Mouse (Mus musculus) layer of hippocampus, postnatal 25 days (tissue): ENCODE measurements around the gene Otop3. TPM values are rescaled to one million over a fixed set of nuclear protein-coding genes. Genes with fewer than 3 reads are reported as not detected.

Source experiments
- DNase-seq, 2 experiments: peaks; one replicate each; pipeline ENCODE4 v3.0.0; 2022; ENCODE audit warnings: mixed read lengths in 2 of 2, low spot score in 1 of 2; ENCODE audit errors: extremely low spot score in 1 of 2
- total RNA-seq, 2 experiments: library from RNA; stranded (reverse); gene quantifications; 2 replicates each; pipeline ENCODE4 v1.2.3; 2021

Otop3 gene
- total RNA-seq, 2 experiments from 2014 or later: 0.17 TPM; not detected in 1

GRCm38 (mm10) chr11:115317204-115317603 lies 17.3 kb upstream of the Otop3 start:
- DNase-seq: no peak

DNA sequence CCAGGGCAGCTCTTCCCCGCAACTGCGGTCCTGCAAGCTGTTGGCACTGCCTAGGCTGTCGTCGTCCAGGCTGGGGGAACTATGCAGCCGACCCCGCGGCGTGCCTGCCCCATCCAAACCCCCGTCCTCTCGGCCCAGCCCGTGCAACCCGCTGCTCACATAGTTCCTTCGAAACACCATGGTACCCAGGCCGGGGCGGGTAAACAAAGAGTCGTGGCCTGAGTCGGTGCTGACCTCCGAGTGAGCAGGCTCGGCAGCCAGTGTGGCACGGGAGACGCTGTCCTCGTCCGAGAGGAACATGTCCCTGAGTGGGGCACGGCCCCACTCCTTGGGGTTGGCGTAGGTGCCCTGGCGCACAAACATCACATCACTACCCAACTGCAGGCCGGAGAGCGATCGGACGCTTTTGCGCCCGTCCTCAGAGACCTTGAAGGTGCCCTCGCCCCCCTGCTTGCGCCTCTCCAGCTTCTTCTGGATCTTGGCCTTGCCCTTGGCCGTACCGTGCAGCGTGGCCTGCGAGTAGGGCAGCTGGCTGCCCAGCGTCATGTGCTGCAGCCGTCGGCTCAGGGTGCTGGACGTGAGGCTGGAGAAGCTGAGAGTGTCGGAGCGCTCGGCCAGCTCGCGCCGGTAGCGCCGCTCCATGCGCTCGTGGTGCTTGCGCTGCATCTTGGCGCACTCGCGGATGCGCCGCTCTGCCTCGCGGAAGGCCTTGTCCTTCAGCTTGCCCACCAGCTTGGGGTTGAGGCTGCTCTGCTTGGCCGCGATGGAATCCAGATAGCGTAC lies 16.1 kb upstream of the Otop3 start:
- no peak for DNase-seq

DNA sequence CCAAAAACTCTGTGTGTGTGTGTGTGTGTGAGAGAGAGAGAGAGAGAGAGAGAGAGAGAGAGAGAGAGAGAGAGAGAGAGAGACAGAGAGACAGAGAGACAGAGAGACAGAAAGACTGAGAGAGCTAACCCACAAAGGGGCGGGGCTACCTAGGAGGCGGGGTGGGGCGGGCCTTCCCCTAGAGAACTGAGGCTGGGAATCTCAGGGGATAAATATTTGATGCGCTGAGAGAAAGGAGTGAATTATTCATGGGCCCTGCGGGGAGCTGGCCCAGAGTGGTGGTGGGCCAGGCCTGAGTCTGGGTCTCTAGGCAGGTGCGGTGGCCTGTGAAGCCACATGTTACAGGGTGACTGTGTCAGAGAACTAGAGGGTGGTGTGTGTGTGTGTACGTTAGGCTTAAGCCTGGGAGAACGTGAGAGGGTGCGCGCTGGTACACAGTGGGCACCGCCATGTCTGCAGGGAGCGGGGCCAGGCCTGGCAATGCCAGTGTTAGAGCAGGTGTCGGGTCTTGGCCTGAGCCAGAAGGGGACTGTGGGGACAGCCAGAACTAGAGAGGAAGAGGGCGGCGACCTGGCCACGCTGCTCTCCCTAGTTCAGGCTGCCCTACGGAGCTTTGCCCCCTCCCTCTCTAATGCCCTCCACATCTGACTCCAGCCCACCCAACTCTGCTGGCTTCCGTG lies 14.7 kb upstream of the Otop3 start:
- no peak for DNase-seq

DNA sequence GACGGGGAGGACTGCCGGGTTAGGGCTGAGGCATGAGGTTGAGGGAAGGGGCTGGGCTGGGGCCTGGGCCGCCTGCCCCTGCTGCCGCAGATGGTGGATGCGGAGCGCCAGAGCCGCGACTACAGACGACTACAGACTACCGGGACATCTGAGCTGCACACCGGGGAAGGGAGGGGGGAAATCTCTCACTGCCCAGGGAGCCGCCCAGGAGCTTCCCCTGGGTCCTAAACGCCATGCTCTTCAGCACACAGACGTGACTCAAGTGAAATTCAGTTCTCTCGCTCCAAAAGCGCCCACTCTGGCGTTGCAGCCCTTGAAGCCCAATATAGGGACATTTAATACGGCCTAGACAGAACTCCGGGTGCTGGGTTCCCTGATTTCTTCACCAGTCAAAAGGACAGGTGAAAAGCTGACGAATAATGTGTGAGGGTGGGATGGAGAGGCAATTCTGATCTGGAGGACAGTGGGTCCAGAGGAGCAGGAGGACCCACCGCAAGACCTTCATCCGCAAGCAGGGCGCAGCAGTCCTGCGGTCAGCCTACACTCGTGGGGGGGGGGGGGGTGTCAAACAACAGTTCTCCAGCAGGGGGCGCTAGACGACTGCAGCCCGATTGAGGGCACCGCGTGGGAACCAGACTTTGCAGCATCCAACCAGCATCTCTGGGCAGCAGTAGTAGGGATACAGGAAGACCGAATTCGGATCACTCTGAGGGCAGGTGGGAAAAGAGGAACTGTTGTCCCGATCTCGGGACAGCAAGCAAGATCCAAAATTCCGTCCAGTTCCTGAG lies 12.4 kb upstream of the Otop3 start, which contains the start of gene Ush1g:
Gene Ush1g (minus strand): TSS at position 136 of the 788 bp plus-strand sequence.
- DNase-seq: peak; percentile 49 to 66

DNA sequence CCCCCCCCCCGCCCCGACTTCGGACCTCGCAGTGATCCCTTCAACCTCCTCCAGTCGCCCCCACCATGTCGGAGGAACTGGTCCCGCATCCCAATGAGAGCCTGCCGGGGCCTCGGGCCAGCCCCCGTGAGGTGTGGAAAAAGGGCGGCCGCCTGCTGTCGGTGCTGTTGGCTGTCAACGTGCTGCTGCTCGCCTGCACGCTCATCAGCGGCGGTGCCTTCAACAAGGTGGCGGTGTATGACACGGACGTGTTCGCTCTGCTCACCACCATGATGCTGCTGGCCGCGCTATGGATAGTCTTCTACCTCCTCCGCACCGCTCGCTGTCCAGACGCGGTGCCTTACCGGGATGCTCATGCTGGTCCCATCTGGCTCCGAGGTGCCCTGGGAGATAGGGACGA lies 11.2 kb upstream of the Otop3 start:
- no peak for DNase-seq

- DNase-seq: no peak
Measured at GRCm38 (mm10) chr11:115326730-115327129, 7.8 kb upstream of the Otop3 start.

DNA sequence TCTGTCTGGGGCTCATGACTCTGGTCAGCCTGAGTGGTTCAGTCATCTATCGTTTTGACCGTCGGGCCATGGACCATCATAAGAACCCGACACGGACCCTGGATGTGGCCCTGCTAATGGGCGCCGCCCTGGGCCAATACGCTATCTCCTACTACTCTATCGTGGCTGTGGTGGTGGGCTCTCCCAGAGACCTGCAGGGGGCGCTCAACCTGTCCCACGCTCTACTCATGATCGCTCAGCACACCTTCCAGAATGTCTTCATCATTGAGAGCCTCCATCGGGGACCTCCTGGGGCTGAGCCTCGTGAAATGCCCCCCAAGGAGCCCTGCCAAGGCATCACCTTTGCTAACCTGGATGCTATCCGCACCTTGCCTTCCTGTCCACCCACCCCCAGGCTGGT lies 5.2 kb upstream of the Otop3 start:
- DNase-seq: no peak

DNA sequence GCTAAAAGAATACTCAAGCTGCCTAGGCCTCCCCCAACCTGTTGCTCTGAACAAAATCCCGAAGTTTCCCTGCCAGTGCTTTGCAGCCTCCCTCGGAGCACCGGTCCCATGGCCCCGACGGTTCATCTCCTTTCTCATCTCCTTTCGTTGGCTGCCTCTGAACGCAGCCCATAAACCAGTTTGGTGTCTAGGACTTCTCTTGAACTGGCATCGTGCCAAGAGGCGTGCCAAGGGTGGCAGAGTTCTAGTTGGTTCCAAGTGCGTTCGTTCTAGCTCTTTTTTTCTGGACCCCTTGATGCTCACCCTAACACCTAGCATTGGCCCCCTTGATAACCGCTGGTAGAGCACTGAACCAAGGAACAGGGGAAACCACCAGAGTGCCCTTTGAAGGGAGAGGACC lies 692 bp downstream of the Otop3 start:
- no peak for DNase-seq

DNA sequence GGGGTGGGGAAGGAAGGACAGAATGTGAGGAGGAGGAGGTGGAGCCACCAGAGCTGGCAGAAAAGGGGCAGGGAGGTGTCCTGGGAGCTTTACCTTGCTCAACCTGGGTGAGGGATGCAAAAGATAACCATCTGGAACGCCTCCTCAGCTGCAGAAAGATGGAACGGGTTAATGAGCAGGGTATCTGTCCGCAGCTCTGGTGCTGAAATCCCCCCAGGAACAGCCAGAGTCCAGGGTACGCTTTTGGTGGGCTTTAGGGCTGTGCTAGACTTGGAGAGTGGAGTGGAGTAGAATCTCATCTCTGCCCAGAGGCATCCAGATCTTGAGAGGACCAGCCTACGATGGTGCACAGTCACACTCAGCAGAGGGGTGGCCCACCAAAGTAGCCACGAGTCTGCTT lies 1.6 kb downstream of the Otop3 start:
- DNase-seq: no peak

DNA sequence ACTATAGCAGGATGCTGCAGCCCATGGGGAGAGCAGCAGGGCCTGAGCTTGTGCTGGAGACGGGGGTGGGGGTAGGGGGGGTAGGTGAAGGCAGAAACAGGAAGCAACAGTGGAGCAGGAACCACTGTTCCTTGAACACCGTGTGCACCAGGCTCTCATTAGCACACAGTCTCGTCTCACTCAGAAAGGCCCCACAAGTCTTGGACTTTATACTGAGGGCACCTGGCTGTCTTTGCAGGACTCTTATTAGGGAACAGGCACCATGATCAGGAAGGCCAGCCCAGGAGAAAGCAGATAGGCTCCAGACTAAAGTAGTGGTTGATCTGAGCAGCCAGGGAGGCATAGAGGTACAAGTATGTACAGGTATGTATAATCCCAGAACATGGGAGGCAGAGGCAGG lies 2.8 kb downstream of the Otop3 start:
- no peak for DNase-seq

GRCm38 (mm10) chr11:115337826-115338225 lies 3.3 kb downstream of the Otop3 start:
- no peak for DNase-seq

- no peak for DNase-seq
Measured at GRCm38 (mm10) chr11:115341246-115341645, 6.7 kb downstream of the Otop3 start.

GRCm38 (mm10) chr11:115341866-115342265 lies 7.3 kb downstream of the Otop3 start:
- no peak for DNase-seq

DNA sequence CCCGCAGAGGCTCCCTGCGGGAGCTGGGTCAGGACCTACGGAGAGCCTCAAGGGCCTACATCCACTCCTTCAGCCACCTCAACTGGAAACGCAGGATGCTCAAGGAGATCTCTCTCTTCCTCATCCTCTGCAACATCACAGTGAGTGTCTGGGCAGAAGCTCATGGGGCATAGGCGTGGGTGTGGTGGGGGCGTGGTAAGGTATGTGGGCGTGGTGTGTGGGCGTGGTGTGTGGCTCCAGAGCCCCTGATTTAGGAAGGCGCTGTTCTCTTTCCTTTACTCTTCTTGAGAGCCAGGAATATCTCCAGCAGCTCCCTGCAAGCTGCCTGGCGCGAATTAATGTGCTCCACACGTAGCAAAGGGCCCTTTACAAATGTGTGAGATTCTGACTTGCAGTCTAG lies 10.4 kb downstream of the Otop3 start:
- DNase-seq: no peak

GRCm38 (mm10) chr11:115345515-115345914 lies 11.0 kb downstream of the Otop3 start:
- no peak for DNase-seq

GRCm38 (mm10) chr11:115348681-115349248 lies 14.2 kb downstream of the Otop3 start:
- no peak for DNase-seq

DNA sequence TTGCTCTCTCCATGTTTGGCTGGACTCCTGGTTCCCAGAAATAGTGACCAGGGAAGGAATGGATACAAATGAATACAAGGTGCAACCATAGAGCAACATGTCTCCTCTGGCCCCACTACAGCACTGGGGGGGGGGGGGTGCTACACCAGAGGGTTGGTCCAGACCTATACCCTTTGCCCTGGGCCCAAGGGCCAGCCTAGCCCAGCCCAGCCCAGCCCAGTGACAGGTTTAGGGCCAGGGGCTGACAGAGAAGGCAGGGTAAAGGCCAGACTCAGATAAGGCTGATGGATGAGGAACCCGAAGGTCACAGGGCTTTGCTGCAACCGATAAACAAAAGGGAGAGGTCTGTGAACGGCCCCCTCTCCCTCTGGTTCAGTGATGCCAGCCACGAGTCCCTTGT lies 15.4 kb downstream of the Otop3 start:
- no peak for DNase-seq

DNA sequence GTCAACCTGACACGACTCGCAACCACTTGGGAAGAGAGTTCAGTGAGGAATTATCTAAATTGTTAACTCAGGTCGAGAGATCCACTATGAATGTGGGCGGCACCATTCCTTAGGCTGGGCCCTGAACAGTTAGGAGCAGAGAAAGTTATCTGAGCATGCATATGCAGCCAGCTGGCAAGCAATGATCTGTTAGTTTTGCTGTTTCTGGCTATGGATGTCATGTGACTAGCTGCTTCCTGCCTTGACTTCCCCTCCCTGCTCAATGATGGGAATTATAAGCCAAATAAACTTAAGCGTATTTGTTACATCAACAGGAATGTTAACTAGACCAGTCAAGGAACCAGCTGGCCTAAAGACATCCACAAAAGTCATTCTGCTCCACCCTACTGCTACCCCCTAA lies 18.8 kb downstream of the Otop3 start:
- DNase-seq: no peak

DNA sequence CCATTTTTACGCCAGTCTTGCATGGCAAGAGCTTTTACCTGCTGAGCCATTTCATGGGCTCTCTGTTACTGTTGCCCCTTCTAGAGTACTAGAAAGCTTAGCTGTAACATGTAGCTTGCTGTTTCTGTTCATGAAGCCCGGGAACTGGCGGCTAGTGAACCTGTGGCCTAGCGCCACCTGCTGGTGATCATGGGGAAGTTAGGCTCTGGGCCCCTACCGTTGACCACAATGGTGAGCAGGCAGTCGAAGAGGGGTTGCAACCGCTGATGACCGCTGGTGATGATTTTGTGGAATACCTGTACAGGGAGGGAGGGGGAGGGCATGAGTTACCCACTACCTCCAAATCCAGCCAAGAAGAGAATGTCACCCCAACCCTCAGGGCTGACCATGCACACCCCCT lies 19.7 kb downstream of the Otop3 start:
- DNase-seq: peak; percentile 57 to 74

- DNase-seq: peak; percentile 51 to 81
Measured at GRCm38 (mm10) chr11:115358468-115358867, 23.9 kb downstream of the Otop3 start.

DNA sequence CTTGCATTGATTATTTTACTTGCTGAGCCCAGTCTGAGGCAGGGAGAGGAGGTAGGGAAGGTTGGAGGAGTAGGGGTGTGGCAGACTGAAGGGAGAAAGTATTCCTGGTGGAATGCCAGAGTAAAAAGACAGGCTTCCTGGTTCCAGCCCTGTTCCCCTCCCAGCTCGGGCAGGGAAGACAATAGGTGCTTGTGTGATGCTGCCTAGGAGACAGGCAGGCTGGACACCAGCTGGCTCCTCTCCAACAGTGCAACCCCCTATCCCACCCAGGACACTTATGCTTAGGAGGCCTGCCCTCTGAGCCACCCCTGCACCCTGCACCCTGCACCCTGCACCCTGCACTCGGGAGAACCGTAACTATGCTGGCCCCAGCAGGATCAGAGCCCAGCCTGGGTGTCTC lies 24.8 kb downstream of the Otop3 start:
- DNase-seq: no peak
